Mouse (Mus musculus) right cerebral cortex, adult 18-20 months (tissue): ENCODE results near the gene Ccdc32.
A peak's percentile ranks its signal among the peaks of the same experiment; 100 is the strongest.

Source experiments
- DNase-seq: peaks from one replicate; pipeline ENCODE4 v3.0.0; 2022; ENCODE audit warnings: mixed read lengths

The Ccdc32 gene

GRCm38 (mm10) chr2:119014989-119015388 is 14.2 kb downstream of the Ccdc32 start:
- no peak for DNase-seq

- no peak for DNase-seq
These were observed 19.8 kb downstream of the Ccdc32 start for GRCm38 (mm10) chr2:119009376-119009775.

GRCm38 (mm10) chr2:119006886-119007285 is 22.3 kb downstream of the Ccdc32 start:
- no peak for DNase-seq

GRCm38 (mm10) chr2:118999025-118999639 is 30.1 kb downstream of the Ccdc32 start:
- no peak for DNase-seq

- no peak for DNase-seq
These were observed 30.9 kb downstream of the Ccdc32 start for GRCm38 (mm10) chr2:118998115-118998866.

- no peak for DNase-seq
These were observed 32.4 kb downstream of the Ccdc32 start for GRCm38 (mm10) chr2:118996798-118997105.

- no peak for DNase-seq
These were observed 33.0 kb downstream of the Ccdc32 start for GRCm38 (mm10) chr2:118995919-118996797.

GRCm38 (mm10) chr2:118995490-118995889 is 33.7 kb downstream of the Ccdc32 start:
- peak; percentile 58 for DNase-seq

- DNase-seq = no peak
These were observed 45.4 kb downstream of the Ccdc32 start for GRCm38 (mm10) chr2:118983812-118984211.

GRCm38 (mm10) chr2:118980841-118981240 is 48.4 kb downstream of the Ccdc32 start:
- no peak for DNase-seq

GRCm38 (mm10) chr2:118978064-118978463 is 51.1 kb downstream of the Ccdc32 start:
- no peak for DNase-seq

- no peak for DNase-seq
These were observed 52.3 kb downstream of the Ccdc32 start for GRCm38 (mm10) chr2:118976941-118977340.

- DNase-seq = peak; percentile 85
These were observed 52.8 kb downstream of the Ccdc32 start for GRCm38 (mm10) chr2:118976282-118976929.

- DNase-seq = no peak
These were observed 53.3 kb downstream of the Ccdc32 start for GRCm38 (mm10) chr2:118975855-118976254.

- DNase-seq = peak; percentile 80
These were observed 56.4 kb downstream of the Ccdc32 start for GRCm38 (mm10) chr2:118972687-118973376.

- no peak for DNase-seq
These were observed 57.1 kb downstream of the Ccdc32 start for GRCm38 (mm10) chr2:118972048-118972447.

GRCm38 (mm10) chr2:118969585-118970147 is 59.5 kb downstream of the Ccdc32 start:
- no peak for DNase-seq
